ENCODE assay signal across 9 mouse cellular contexts in the genomic region with DNA sequence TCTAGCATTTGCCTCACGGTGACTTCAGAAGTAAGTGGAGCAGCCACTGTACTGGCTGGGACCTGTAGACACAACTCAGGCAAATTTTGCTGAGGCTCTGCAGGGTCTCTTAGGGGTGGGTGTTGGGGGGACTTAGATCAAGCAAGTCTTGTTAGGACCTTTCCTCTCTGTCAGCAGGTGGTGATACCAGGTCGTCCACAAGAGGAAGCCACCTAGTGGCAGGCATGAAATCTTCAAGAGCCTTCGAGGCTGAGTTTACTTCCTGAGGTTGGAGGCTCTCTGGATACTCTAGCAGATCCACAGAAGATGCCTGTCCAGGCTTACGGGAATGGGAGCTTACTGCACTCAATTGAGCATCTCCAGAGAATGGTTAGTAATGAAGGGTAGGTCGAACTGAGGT.
DNase-seq lines count a peak whose midpoint lies in the region; ATAC-seq and TF ChIP-seq lines count a peak whose summit lies in the region.
"Had no signal": no experiment of that assay in that cellular context is flagged by ENCODE, and none has a peak within 500 bp of the region (broad histone marks: within the 10 kb centered on the region; RNA-seq: fewer than 3 reads in every experiment).

No protein-coding gene starts in this region.

- H3K27me3 ChIP-seq in cerebellum, adult 2 months (ENCODE audit: control insufficient read depth, insufficient read depth, low read length) = no peaks in the 10 kb centered on the region
- H3K27me3 ChIP-seq in midbrain, embryonic 14.5 days (ENCODE audit: control insufficient read depth, insufficient read depth, low read length) = no peaks in the 10 kb centered on the region
- H3K27me3 ChIP-seq in midbrain, embryonic 10.5 days (ENCODE audit: low read depth, poor library complexity, severe bottlenecking) = no peaks in the 10 kb centered on the region
- H3K27me3 ChIP-seq in kidney, postnatal 0 days (ENCODE audit: insufficient read depth, low read length) = no peaks in the 10 kb centered on the region
- no peaks in the 10 kb centered on the region for H3K27me3 ChIP-seq in hindbrain, embryonic 13.5 days

- no peak overlapping the region for H3K4me3 ChIP-seq in cerebellum, adult 2 months (replicated peaks; ENCODE audit: insufficient read depth, low read depth, low read length)
- H3K4me3 ChIP-seq in midbrain, embryonic 14.5 days (replicated peaks; ENCODE audit: low read depth, low read length) = no peak overlapping the region
- no peak overlapping the region for H3K4me3 ChIP-seq in midbrain, embryonic 10.5 days
- no peak overlapping the region for H3K4me3 ChIP-seq in kidney, postnatal 0 days (replicated peaks; ENCODE audit: low read depth, low read length)
- no peak overlapping the region for H3K4me3 ChIP-seq in hindbrain, embryonic 13.5 days

- H3K9me3 ChIP-seq in midbrain, embryonic 14.5 days (ENCODE audit: control insufficient read depth, low read length) = no peaks in the 10 kb centered on the region
- H3K9me3 ChIP-seq in midbrain, embryonic 10.5 days (replicated peaks) = no peaks in the 10 kb centered on the region
- H3K9me3 ChIP-seq in kidney, postnatal 0 days (replicated peaks; ENCODE audit: low read length) = no peaks in the 10 kb centered on the region
- H3K9me3 ChIP-seq in hindbrain, embryonic 13.5 days = no peaks in the 10 kb centered on the region

- 55% methylated on average over 5 of the region's 5 CpGs for WGBS in cerebellum, adult 2 months
- 65% methylated on average over 5 of the region's 5 CpGs for WGBS in midbrain, embryonic 14.5 days
- WGBS in midbrain, embryonic 10.5 days = 63% methylated on average over 5 of the region's 5 CpGs
- 52% methylated on average over 5 of the region's 5 CpGs for WGBS in kidney, postnatal 0 days
- 65% methylated on average over 5 of the region's 5 CpGs for WGBS in hindbrain, embryonic 13.5 days

- H3K4me1 ChIP-seq in cerebellum, adult 2 months (ENCODE audit: control insufficient read depth, insufficient read depth, low read length) = no peaks in the 10 kb centered on the region
- no peaks in the 10 kb centered on the region for H3K4me1 ChIP-seq in midbrain, embryonic 14.5 days (ENCODE audit: control insufficient read depth, insufficient read depth, low read length)
- no peaks in the 10 kb centered on the region for H3K4me1 ChIP-seq in midbrain, embryonic 10.5 days
- no peaks in the 10 kb centered on the region for H3K4me1 ChIP-seq in kidney, postnatal 0 days (replicated peaks; ENCODE audit: insufficient read depth, low read length)
- H3K4me1 ChIP-seq in hindbrain, embryonic 13.5 days (replicated peaks) = no peaks in the 10 kb centered on the region

- H3K9ac ChIP-seq in midbrain, embryonic 14.5 days (replicated peaks; ENCODE audit: low read length) = no peak overlapping the region
- no peak overlapping the region for H3K9ac ChIP-seq in kidney, postnatal 0 days (ENCODE audit: low read depth, low read length)
- no peak overlapping the region for H3K9ac ChIP-seq in hindbrain, embryonic 13.5 days

- no peak for DNase-seq in cerebellum, adult 2 months
- DNase-seq in cerebellum, postnatal 25 days = no peak
- peak; percentile 5 for DNase-seq in midbrain, embryonic 14.5 days
- no peak for DNase-seq in midbrain, embryonic 10.5 days (ENCODE audit: low spot score)
- peak; percentile 56 for DNase-seq in kidney, postnatal 0 days (ENCODE audit: low spot score)
- peak; percentile 48 to 53 for DNase-seq in thymus, postnatal 36 days
- no peak for DNase-seq in frontal cortex, postnatal 10 days (ENCODE audit: low spot score in 2 of 2)
- DNase-seq: heart, postnatal 14 days had no signal

- H3K4me2 ChIP-seq in midbrain, embryonic 14.5 days (ENCODE audit: low read length) = no peak overlapping the region
- no peak overlapping the region for H3K4me2 ChIP-seq in kidney, postnatal 0 days (ENCODE audit: low read length)
- no peak overlapping the region for H3K4me2 ChIP-seq in hindbrain, embryonic 13.5 days

- no peak overlapping the region for H3K27ac ChIP-seq in cerebellum, adult 2 months (ENCODE audit: insufficient read depth, low read length)
- no peak overlapping the region for H3K27ac ChIP-seq in midbrain, embryonic 14.5 days (replicated peaks; ENCODE audit: low read depth, low read length)
- H3K27ac ChIP-seq in midbrain, embryonic 10.5 days (replicated peaks) = no peak overlapping the region
- no peak overlapping the region for H3K27ac ChIP-seq in kidney, postnatal 0 days
- no peak overlapping the region for H3K27ac ChIP-seq in hindbrain, embryonic 13.5 days

- H3K36me3 ChIP-seq in midbrain, embryonic 14.5 days (ENCODE audit: control insufficient read depth, insufficient read depth, low read length) = 0 out of 2 replicates have a peak, but pooled peaks cover 3% of the 10 kb centered on the region
- H3K36me3 ChIP-seq in midbrain, embryonic 10.5 days = no peaks in the 10 kb centered on the region
- no peaks in the 10 kb centered on the region for H3K36me3 ChIP-seq in kidney, postnatal 0 days (ENCODE audit: insufficient read depth, low read length)
- peaks cover 37% of the 10 kb centered on the region for H3K36me3 ChIP-seq in hindbrain, embryonic 13.5 days

- peak; percentile 33; the same call in 1 of the 2 replicates for TF ChIP-seq CTCF in cerebellum, adult 2 months (IDR thresholded peaks at IDR 0.05; ENCODE audit: borderline replicate concordance, insufficient read depth, low read depth, low read length)
- TF ChIP-seq CTCF in kidney, postnatal 0 days (IDR thresholded peaks at IDR 0.05; ENCODE audit: low read depth) = peak; percentile 68

- TF ChIP-seq POLR2A in cerebellum, adult 2 months (IDR thresholded peaks at IDR 0.05; ENCODE audit: borderline replicate concordance, insufficient read depth, low read length) = no peak

- ATAC-seq in midbrain, embryonic 14.5 days (ENCODE audit: low FRiP score, low TSS enrichment) = no peak
- ATAC-seq in kidney, postnatal 0 days (replicated peaks; ENCODE audit: low FRiP score, low read depth) = no peak
- no peak for ATAC-seq in hindbrain, embryonic 13.5 days (ENCODE audit: low FRiP score)

Comparison
In these comparisons a context has a peak if more than half of its experiments do, and no peak if none do; other contexts are left out.
1. DNase-seq: peak in midbrain, embryonic 14.5 days (single experiment), kidney, postnatal 0 days (single experiment) and thymus, postnatal 36 days (2 of 2); none in cerebellum, adult 2 months (0 of 2), cerebellum, postnatal 25 days (0 of 2), midbrain, embryonic 10.5 days (single experiment) and frontal cortex, postnatal 10 days (0 of 2).